Mouse (Mus musculus) monocyte, adult 5-6 weeks (primary cell): ENCODE data around the gene Hacd2. TPM values are rescaled to one million over a fixed set of nuclear protein-coding genes. Genes with fewer than 3 reads are reported as not detected.

Source experiments
- ATAC-seq: fragments of 153-309, 156-312 bp; replicated peaks from 2 replicates; pipeline ENCODE4 v1.8.0; 2017; ENCODE audit warnings: mild to moderate bottlenecking; ENCODE audit not compliant: low TSS enrichment, insufficient number of reproducible peaks, severe bottlenecking, poor library complexity, low FRiP score
- total RNA-seq: library from RNA; stranded (forward); fragments of 200-1000, 200-491, 200-594 nt; gene quantifications from 3 replicates; pipeline ENCODE4 v1.2.3, GENCODE M21; 2017

Hacd2 gene
- total RNA-seq, 1 experiment from 2014 or later, result 5.0 TPM

GRCm38 (mm10) chr16:35101751-35102420, 79.7 kb downstream of the Hacd2 start:
- ATAC-seq, result no peak

DNA sequence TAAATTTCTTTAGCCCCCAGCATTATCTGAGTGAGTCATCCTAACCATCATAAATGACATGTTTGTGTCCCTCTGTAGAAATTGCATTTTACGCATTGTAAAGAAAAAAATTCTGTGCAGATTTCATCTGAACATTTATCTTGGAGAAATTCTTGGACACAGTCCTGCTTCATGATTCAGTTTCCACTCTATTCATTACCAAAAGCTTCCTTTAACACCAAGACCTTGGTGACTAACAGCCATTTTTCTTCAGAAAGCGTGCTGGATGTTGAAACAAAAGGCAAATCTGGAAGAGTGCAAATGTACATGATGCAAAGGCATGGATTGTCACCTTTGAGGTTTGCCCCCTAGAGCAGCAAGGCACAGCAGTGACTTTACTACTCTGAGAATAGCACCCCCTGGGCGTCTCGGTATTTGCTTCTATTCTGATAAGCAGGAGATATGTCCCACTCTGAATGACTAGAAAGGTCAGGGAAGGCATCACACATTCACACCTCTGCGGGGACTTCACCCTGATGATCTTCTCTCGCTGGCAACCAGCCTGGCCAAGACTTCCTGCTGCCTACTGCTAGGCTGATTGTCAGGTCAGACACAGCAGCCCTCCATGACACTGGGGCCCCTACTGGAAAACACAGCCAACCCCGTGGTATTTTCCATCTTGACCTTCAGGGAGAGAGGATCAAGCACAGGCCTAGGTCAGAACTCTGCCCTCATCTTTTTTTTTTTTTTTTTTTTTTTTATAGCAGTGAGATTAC, 80.8 kb downstream of the Hacd2 start:
- ATAC-seq, result no peak

DNA sequence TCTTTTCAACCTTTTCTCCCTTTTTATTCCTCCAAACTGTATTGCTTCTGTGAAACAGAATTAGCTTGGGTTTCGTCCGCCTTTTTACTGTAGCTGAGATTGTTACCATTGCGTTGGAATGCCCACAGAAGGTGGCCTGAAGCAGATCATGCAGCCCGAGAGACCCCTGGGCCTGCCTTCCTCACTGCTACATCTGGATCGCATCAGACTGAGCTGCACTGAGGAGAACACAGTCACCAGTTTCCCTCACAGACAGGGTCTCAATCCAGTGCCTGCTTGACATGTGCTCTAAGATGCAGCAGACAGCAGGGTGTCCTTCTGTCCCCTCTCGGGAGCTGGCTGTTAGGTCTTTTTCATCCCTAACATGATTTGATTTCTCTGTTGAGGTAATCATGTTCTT, 85.8 kb downstream of the Hacd2 start:
- no peak for ATAC-seq

DNA sequence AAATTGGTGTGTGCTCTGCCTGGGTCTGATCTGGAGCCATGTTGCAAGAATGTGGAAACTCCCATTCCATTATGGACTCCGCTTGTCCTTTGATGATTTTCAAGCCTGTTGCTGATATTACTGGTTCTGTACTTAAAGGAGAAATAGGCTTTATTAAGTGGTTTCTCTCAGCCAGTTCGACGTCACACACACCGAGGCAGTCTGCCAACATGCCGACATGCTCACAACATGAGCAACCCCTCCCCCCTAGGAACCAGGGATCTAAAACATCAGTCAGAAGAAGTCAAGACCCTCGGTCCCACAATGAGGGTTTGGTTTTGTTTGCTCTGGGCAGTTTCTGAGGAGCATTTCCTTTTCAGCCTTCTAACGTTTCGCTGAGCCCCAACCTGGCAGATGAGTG, 86.9 kb downstream of the Hacd2 start:
- no peak for ATAC-seq

DNA sequence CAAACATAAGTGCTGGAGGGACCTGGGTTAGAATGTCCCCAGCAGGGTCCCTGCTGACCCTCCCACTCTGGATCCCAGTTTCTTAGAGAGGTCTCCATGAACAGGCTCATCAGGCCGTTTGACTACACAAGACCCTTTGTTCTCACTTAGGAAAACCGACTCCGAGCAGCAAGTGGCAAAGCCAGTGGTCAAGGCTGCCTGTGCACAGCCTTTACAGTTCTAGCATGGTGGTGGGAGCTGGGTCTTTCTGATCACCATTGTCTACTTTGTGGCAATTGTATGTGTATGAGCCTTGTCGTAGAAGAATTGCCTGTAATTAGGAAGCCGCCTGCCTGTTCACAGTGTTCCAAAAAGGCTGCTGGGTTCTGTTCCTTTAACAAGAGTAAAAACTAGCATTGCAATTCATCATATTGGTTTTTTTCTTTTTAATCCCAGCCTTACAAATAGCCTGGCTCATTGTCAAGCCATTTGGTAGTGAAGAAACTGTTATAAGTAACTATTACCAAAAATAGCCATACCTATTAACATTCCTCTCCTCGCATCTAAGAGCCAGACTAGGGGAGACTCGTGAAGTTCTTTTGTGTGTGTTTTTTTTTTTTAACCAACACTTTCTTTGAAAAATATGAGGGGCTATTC, 87.5 kb downstream of the Hacd2 start:
- no peak for ATAC-seq

GRCm38 (mm10) chr16:35110410-35111142, 88.3 kb downstream of the Hacd2 start:
- ATAC-seq, result 0 out of 2 replicates have a peak, but pooled peaks have one; percentile 54

DNA sequence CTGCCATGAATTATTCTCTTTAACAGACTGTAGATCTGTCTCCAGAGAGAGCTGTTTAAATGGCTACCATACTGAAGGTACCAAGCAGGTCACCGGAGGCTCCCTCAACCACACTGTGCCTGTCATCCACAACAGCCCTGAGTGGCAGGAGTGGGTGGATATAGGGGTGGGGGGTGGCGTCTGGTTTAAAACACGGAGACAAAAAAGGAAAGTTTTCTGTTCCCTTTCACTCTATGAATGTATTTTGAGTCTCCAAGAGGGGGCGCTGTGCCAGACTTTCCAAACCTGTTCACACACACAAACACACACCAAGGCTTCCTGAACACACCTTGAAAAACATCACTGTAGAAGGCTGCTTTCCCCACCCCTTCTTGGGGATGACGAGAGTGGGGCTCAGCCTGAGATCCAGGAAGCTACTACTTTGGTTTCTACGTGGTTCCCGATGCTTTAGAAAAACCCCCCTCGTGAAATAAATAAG, 89.0 kb downstream of the Hacd2 start:
- ATAC-seq, result no peak

- ATAC-seq, result no peak
Measured at GRCm38 (mm10) chr16:35113496-35113895, 91.3 kb downstream of the Hacd2 start.

DNA sequence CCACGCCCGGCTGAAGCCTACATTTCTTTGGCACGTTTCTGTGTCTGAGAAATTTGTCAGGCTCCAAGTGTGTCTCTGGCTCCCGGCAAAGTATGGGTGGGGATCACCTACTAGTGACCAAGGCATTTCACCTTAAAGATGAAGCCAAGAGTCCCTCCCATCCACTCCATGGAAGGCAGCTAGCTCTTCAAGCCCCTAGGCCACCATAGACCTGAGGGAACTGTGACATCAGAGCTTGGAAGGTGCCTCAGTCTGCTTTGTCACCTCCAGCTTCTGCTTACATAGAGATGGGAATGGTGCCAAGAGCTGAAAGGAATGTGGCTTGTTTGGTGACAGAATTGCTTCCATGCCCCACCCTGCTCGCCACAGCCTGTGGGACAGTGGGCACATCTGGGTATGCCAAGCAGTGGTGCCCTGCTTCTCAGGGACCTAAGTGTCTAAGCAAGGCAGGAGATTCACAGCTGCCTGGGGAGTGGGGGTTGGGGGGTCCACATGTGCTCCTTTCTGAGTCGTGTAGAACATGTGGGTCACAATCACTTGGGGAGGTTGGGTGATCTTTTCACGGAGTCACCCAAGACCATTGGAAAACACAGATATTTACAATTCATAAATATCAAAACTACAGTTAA, 94.2 kb downstream of the Hacd2 start:
- ATAC-seq, result no peak

DNA sequence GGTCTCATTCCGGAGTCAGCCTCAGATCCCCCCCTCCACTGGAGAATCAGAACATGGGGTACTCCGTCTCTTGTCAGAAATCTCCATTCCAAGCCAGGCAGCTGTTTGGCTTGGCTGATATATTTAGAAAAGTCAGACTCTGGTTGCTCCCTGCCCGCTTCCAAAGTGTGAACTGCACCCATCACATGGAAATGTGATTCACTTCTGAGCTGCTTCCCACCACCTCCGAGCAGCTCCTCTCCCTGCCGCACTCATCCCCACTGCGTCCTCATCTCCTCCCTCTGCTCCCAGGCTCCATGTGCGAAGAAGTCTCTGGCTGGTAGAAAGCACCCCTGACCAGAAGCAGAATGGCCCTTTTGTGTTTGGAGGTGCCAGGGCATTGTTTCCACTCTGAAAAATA, 95.2 kb downstream of the Hacd2 start:
- ATAC-seq, result no peak

- no peak for ATAC-seq
Measured at GRCm38 (mm10) chr16:35120603-35121002, 98.4 kb downstream of the Hacd2 start.

- ATAC-seq, result no peak
Measured at GRCm38 (mm10) chr16:35127270-35127669, 105.0 kb downstream of the Hacd2 start.

DNA sequence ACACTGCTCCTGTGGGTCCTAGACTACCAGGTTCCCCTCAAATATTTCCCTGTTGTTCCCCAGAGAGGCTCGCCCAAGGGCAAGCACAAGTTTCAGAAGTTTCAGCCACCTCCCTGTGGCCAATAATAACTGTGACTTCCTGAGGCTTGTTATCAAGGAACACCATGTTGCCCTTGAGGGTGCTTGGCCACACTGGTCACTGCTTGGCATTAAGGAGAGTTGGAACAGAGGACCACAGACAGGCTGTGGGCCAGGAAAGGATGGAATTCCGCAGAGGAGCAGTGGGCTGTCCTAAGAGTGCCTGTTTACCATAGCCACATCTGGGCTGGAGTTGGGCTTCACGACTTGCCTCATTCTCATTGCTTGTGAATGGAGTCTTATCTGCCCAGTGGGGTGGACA, 107.9 kb downstream of the Hacd2 start:
- no peak for ATAC-seq

DNA sequence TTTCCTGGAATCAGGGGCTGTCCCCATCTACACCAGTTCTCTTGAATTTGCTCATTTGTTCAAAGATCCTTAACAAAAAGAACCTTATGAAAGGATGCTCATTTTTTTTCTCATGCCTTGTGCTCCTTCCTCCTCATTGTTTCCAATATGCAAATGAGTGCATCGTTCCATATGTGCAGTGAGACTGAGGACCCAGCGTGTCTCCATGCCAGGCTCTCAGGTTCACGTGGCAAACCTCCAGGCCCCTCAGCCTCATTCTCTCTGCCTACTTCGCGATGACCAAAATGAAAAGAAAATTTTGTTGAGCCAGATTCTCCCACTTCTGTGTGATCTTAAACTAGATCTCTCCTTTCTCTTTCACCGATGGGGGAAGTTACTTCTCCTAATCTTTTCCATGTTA, 117.2 kb downstream of the Hacd2 start:
- ATAC-seq, result no peak

DNA sequence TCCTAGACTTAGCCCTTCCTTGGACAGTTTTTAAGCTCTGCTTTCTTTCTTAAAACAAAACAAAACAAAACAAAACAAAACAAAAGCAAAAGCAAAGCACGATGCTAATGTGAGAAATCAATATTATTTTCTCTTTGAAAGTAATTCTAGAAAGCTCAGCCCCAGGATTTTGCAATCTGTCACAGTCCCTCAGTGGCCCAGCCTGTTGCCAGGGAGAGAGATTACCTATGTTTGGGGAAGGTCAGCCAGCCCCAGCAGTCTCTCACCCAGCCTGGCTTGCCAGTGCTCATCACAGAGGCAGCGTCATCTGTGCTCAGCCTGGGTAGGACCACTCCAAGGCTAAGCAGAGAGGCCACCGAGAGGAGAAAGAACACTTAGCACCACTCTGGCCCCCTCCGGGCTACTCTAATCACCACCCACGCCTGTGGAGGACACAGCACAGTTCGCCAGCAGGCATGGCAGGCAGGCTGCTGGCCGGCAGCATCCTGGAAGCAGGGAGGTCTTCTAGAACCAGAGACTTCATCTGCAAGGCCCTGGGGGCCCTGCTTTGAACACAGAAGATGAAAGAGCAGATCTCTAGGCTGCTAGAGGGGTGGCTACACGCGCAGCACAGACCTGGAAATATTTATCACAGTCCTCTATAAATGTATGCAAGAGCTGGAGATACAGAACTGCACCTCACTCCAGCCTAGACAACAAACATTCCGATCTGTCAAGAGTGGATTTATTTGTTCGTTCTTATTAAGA, 117.8 kb downstream of the Hacd2 start:
- ATAC-seq, result no peak

DNA sequence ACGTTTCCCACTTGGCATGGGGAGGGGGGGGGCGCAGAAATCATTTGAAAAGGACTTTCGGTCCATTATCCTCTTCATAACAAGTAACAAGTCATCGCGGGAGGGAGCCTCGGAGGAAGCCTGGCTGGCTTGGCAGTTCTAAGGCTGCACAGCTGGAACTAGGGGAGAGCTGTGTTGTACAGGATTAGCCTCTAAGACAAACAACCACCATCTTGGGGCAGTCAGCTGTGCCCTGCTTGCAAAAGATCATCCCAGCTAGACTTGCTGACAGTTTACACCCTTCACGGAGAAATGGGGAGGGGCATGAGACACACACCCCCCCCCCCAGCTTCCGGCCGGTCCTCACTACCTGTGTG, 118.4 kb downstream of the Hacd2 start:
- ATAC-seq, result no peak

DNA sequence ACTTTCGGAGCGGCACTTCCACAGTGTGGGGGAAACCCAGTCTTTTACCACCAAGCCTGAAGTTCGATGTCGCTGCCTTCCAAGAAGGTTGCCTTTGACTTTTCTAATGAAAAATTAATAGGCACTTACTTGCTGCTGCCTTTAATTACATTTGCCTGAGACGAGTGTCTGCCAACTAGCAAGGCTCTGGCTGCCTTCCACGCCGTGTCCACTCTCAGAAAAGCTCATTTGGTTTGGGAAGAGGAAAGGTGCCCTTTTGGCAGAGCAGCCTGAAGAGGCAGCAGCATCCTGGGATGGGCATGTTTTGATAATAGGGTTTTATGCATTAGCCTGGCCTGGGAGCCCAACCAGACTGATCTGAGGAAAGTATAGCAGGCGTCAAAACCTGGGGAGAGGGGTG, 119.6 kb downstream of the Hacd2 start:
- no peak for ATAC-seq

DNA sequence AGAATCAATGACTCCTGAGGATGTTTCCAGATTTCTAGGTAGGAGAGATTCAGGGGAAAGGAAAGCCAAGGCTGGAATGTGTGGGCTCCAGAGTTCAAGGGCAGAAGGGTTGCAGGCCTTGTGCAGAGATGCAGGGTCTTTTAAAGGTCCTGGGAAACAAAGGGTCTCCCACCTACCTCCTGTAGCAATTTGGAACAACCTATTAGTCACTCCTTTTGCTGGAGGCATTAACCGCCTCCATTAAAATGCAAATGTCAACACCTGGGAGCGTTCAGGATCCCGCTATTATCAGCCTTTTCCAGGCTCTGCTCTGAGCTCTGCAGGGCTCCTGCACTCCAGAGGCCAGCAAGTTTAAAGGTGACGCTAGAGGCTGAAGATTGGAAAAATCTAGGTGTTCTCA, 123.9 kb downstream of the Hacd2 start:
- no peak for ATAC-seq
